8 mouse cellular contexts compared by ENCODE assay signal in the genomic region with DNA sequence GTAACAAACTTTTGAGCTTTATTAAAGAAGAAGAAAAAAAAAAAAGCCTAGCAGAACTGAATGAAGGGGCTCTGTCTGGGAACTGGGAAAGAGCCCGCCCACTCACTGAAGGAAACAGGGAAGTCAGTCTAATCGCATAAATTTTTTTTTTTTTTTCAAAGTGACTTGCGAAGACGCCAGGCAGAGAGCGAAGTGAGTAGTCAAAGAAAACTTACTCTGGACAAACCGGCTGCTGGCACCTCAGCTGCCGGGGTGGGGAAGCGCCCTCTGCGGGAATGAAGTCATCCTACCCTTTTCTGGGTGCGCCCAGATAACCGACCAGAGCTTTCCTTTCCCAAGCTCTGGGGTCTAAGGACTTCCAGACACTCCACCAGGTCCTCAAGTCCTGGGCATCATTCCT. TPM values are rescaled to one million over a fixed set of nuclear protein-coding genes. Genes with fewer than 3 reads are reported as not detected.
DNase-seq lines count a peak whose midpoint lies in the region; ATAC-seq and TF ChIP-seq lines count a peak whose summit lies in the region.

No protein-coding gene starts in this region.

- 0 out of 2 replicates have a peak, but pooled peaks cover 18% of the 10 kb centered on the region for H3K4me1 ChIP-seq in forebrain, postnatal 0 days (ENCODE audit: insufficient read depth)
- H3K4me1 ChIP-seq in intestine, embryonic 16.5 days (ENCODE audit: control insufficient read depth, insufficient read depth, low read length) = peaks cover 8% of the 10 kb centered on the region; the same call in 1 of the 2 replicates
- peaks cover 17% of the 10 kb centered on the region for H3K4me1 ChIP-seq in liver, postnatal 0 days (ENCODE audit: insufficient read depth)
- peaks cover 5% of the 10 kb centered on the region; the same call in 1 of the 2 replicates for H3K4me1 ChIP-seq in neural tube, embryonic 14.5 days (ENCODE audit: control insufficient read depth, insufficient read depth, low read length)

- peak; percentile 30 to 53 for DNase-seq in layer of hippocampus, postnatal 10 days (ENCODE audit: low spot score in 2 of 2)
- DNase-seq in layer of hippocampus, adult 9-10 months (ENCODE audit: low spot score) = no peak
- peak; percentile 68 for DNase-seq in brain, embryonic 14.5 days (ENCODE audit: low read depth)
- DNase-seq in forebrain, postnatal 0 days = peak; percentile 31
- peak; percentile 68 for DNase-seq in liver, postnatal 0 days
- no peak for DNase-seq in thymus, postnatal 36 days

- H3K4me2 ChIP-seq in forebrain, postnatal 0 days (ENCODE audit: low read depth) = peak overlapping the region; percentile 98
- H3K4me2 ChIP-seq in intestine, embryonic 16.5 days (ENCODE audit: low read depth, low read length) = peak overlapping the region; percentile 98
- peak overlapping the region; percentile 83 for H3K4me2 ChIP-seq in liver, postnatal 0 days (ENCODE audit: low read depth, low read length)
- H3K4me2 ChIP-seq in neural tube, embryonic 14.5 days (ENCODE audit: low read depth, low read length) = peak overlapping the region; percentile 97

- H3K4me3 ChIP-seq in forebrain, postnatal 0 days (ENCODE audit: low read depth, low read length) = peak overlapping the region; percentile 70
- peak overlapping the region; percentile 64 for H3K4me3 ChIP-seq in intestine, embryonic 16.5 days (ENCODE audit: low read length)
- peak overlapping the region; percentile 74 for H3K4me3 ChIP-seq in liver, postnatal 0 days (ENCODE audit: low read depth, low read length)
- peak overlapping the region; percentile 69 for H3K4me3 ChIP-seq in neural tube, embryonic 14.5 days (ENCODE audit: low read depth, low read length)

- no peaks in the 10 kb centered on the region for H3K9me3 ChIP-seq in forebrain, postnatal 0 days (ENCODE audit: low read length)
- H3K9me3 ChIP-seq in intestine, embryonic 16.5 days (ENCODE audit: control insufficient read depth, low read length) = no peaks in the 10 kb centered on the region
- H3K9me3 ChIP-seq in liver, postnatal 0 days (ENCODE audit: low read length) = no peaks in the 10 kb centered on the region
- H3K9me3 ChIP-seq in neural tube, embryonic 14.5 days (ENCODE audit: control insufficient read depth, low read length) = no peaks in the 10 kb centered on the region

- TF ChIP-seq POLR2A in brain, embryonic 14.5 days (IDR thresholded peaks at IDR 0.05; ENCODE audit: borderline replicate concordance, extremely low read depth, insufficient read depth, insufficient read length, poor library complexity, severe bottlenecking) = no peak

- no peak for ATAC-seq in forebrain, postnatal 0 days
- peak; percentile 10; the same call in 1 of the 2 replicates for ATAC-seq in intestine, embryonic 16.5 days
- no peak for ATAC-seq in liver, postnatal 0 days
- no peak for ATAC-seq in neural tube, embryonic 14.5 days (ENCODE audit: low read depth)

- 6% methylated on average over 11 of the region's 11 CpGs for WGBS in forebrain, postnatal 0 days
- WGBS in intestine, embryonic 16.5 days = 4% methylated on average over 11 of the region's 11 CpGs
- WGBS in liver, postnatal 0 days (ENCODE audit: insufficient replicate concordance) = 4% methylated on average over 11 of the region's 11 CpGs
- whole genome bisulfite sequencing in neural tube, embryonic 14.5 days = 5% methylated on average over 11 of the region's 11 CpGs

- no peak overlapping the region for H3K27ac ChIP-seq in forebrain, postnatal 0 days (ENCODE audit: low read depth, low read length)
- no peak overlapping the region for H3K27ac ChIP-seq in intestine, embryonic 16.5 days (ENCODE audit: low read length)
- peak overlapping the region; percentile 79 for H3K27ac ChIP-seq in liver, postnatal 0 days (ENCODE audit: low read depth)
- no peak overlapping the region for H3K27ac ChIP-seq in neural tube, embryonic 14.5 days (ENCODE audit: low read depth, low read length)

- peaks cover 22% of the 10 kb centered on the region for H3K27me3 ChIP-seq in forebrain, postnatal 0 days (ENCODE audit: insufficient read depth, low read length)
- H3K27me3 ChIP-seq in intestine, embryonic 16.5 days (replicated peaks; ENCODE audit: control insufficient read depth, insufficient read depth, low read length) = peaks cover 10% of the 10 kb centered on the region
- H3K27me3 ChIP-seq in liver, postnatal 0 days (ENCODE audit: insufficient read depth, low read length) = peaks cover 24% of the 10 kb centered on the region
- H3K27me3 ChIP-seq in neural tube, embryonic 14.5 days (ENCODE audit: control insufficient read depth, insufficient read depth, low read length) = no peaks in the 10 kb centered on the region; the same call in 1 of the 2 replicates

- TF ChIP-seq CTCF in brain, embryonic 14.5 days (IDR thresholded peaks at IDR 0.05; ENCODE audit: borderline replicate concordance, extremely low read depth, insufficient read depth, insufficient read length) = peak; percentile 48; the same call in 1 of the 2 replicates
- TF ChIP-seq CTCF in forebrain, postnatal 0 days (IDR thresholded peaks at IDR 0.05; ENCODE audit: low read depth) = peak; percentile 55
- TF ChIP-seq CTCF in liver, postnatal 0 days (IDR thresholded peaks at IDR 0.05; ENCODE audit: low read depth) = peak; percentile 75

- H3K36me3 ChIP-seq in forebrain, postnatal 0 days (ENCODE audit: insufficient read depth) = no peaks in the 10 kb centered on the region
- no peaks in the 10 kb centered on the region for H3K36me3 ChIP-seq in intestine, embryonic 16.5 days (ENCODE audit: control insufficient read depth, insufficient read depth, low read length)
- no peaks in the 10 kb centered on the region for H3K36me3 ChIP-seq in liver, postnatal 0 days (replicated peaks; ENCODE audit: insufficient read depth, low read length)
- H3K36me3 ChIP-seq in neural tube, embryonic 14.5 days (ENCODE audit: control insufficient read depth, insufficient read depth, low read length) = no peaks in the 10 kb centered on the region

- no peak overlapping the region for H3K9ac ChIP-seq in forebrain, postnatal 0 days
- H3K9ac ChIP-seq in intestine, embryonic 16.5 days (ENCODE audit: low read depth, low read length) = peak overlapping the region; percentile 72; the same call in 1 of the 2 replicates
- H3K9ac ChIP-seq in liver, postnatal 0 days (replicated peaks) = peak overlapping the region; percentile 83
- H3K9ac ChIP-seq in neural tube, embryonic 14.5 days (replicated peaks; ENCODE audit: low read depth, low read length) = no peak overlapping the region; the same call in 1 of the 2 replicates

- TF ChIP-seq EP300 in liver, postnatal 0 days (IDR thresholded peaks at IDR 0.05; ENCODE audit: low read depth) = no peak; the same call in 1 of the 2 replicates

RNA-seq across cellular contexts. Expression of gene Fhdc1, which starts 0.9 kb away (rescaled TPM):
- 1 to 10 TPM; 2.0 to 2.3 TPM for total RNA-seq in layer of hippocampus, postnatal 10 days (2021)
- polyA plus RNA-seq in brain, embryonic 14.5 days (2012; rRNA removed) = 1.9 and 3.8 TPM in 2 replicates
- 3.5 and 3.7 TPM in 2 replicates for total RNA-seq in forebrain, postnatal 0 days (2014; rRNA removed)
- polyA plus RNA-seq in forebrain, postnatal 0 days (2015; fragmentation: Nextera tagmentation; extraction: Ambion mirVana) = 1.6 and 1.7 TPM in 2 replicates
- polyA plus RNA-seq in intestine, embryonic 16.5 days (2015; fragmentation: Nextera tagmentation; extraction: Ambion mirVana) = 6.6 and 8.8 TPM in 2 replicates
- polyA plus RNA-seq in liver, postnatal 0 days (2015; fragmentation: Nextera tagmentation; extraction: Ambion mirVana) = 16.8 and 19.1 TPM in 2 replicates
- polyA plus RNA-seq in neural tube, embryonic 14.5 days (2014; fragmentation: Nextera tagmentation; extraction: Ambion mirVana) = 4.9 and 7.2 TPM in 2 replicates

Comparison
In these comparisons a context has a peak if more than half of its experiments do, and no peak if none do; other contexts are left out.
1. DNase-seq: peak in layer of hippocampus, postnatal 10 days (2 of 2), brain, embryonic 14.5 days (single experiment), forebrain, postnatal 0 days (single experiment) and liver, postnatal 0 days (single experiment); none in layer of hippocampus, adult 9-10 months (single experiment) and thymus, postnatal 36 days (0 of 2).
2. H3K9ac ChIP-seq: peak in intestine, embryonic 16.5 days (single experiment) and liver, postnatal 0 days (single experiment); none in forebrain, postnatal 0 days (single experiment) and neural tube, embryonic 14.5 days (single experiment).
3. Peak in every context shown above with its lines, with median percentiles within 50 percentile points of each other: CTCF ChIP-seq, H3K4me2 ChIP-seq and H3K4me3 ChIP-seq.